Mouse (Mus musculus) CH12.LX (cell line): ENCODE measurements around the gene Kif6.

ENCODE experiments used
- CTCF ChIP-seq, 2 experiments: IDR thresholded peaks in 1 of 2; conservative IDR thresholded peaks in 1 of 2; 2 replicates each; pipeline ENCODE4 v1.5.1; 2011 to 2012; ENCODE audit warnings: low read depth in 2 of 2, low read length in 2 of 2, improper control_type of control experiment in 1 of 2, inconsistent platforms in 1 of 2, mild to moderate bottlenecking in 1 of 2, moderate library complexity in 1 of 2
- MAX ChIP-seq: IDR thresholded peaks from 2 replicates; pipeline ENCODE4 v1.6.1; 2011; ENCODE audit warnings: low read length, improper control_type of control experiment
- NRF1 ChIP-seq: IDR thresholded peaks from 2 replicates; pipeline ENCODE4 v1.6.1; 2014; ENCODE audit warnings: low read depth, mild to moderate bottlenecking, inconsistent platforms, low read length, improper control_type of control experiment, moderate library complexity
- POLR2A ChIP-seq: IDR thresholded peaks from 2 replicates; pipeline ENCODE4 v1.6.1; 2011; ENCODE audit warnings: low read depth, mild to moderate bottlenecking, improper control_type of control experiment, low read length
- POLR2AphosphoS2 ChIP-seq: IDR thresholded peaks from 2 replicates; pipeline ENCODE4 v1.6.1; 2011; ENCODE audit warnings: low read depth, low read length, improper control_type of control experiment
- ZMIZ1 ChIP-seq: IDR thresholded peaks from 2 replicates; pipeline ENCODE4 v1.6.1; 2012; ENCODE audit warnings: low read depth, mild to moderate bottlenecking, inconsistent platforms, low read length, improper control_type of control experiment

- no peak for TF ChIP-seq POLR2A
- TF ChIP-seq NRF1 = no peak
- no peak for TF ChIP-seq CTCF (conservative IDR thresholded peaks at IDR 0.05 in 1 of 2, IDR thresholded peaks at IDR 0.05 in 1 of 2; ENCODE audit: low read depth in 2 of 2, low read length in 2 of 2)
- TF ChIP-seq POLR2AphosphoS2 = no peak
- TF ChIP-seq MAX = no peak
- TF ChIP-seq ZMIZ1 = no peak
Observed at GRCm38 (mm10) chr17:49816067-49816565, 201.2 kb downstream of the Kif6 start.
